Mouse (Mus musculus) CH12.LX (cell line): ENCODE measurements at regions not wholly inside any gene's neighbourhood (a gene's known extent, or its start where the extent isn't known, plus 50 kb on each side); places are given as distances from the start of the nearest gene placed in this dataset.

ENCODE experiments used
- DNase-seq: peaks from one replicate; pipeline ENCODE4 v3.0.0-alpha.2; 2013; ENCODE audit errors: extremely low read depth
- H3K27ac ChIP-seq: 2 replicates; pipeline ENCODE4 v1.5.1; 2012; ENCODE audit warnings: low read depth, mild to moderate bottlenecking, control low read depth, moderate library complexity; ENCODE audit not compliant: insufficient read depth
- H3K27me3 ChIP-seq: replicated peaks from 2 replicates; pipeline ENCODE3; 2012; ENCODE audit warnings: inconsistent platforms
- H3K36me3 ChIP-seq, 2 experiments: replicated peaks in 1 of 2; 2 replicates each; pipeline versions ENCODE3 to v1.6.1; 2012; ENCODE audit warnings: inconsistent platforms in 1 of 2, low read length in 1 of 2, mild to moderate bottlenecking in 1 of 2, mixed read lengths in 1 of 2, moderate library complexity in 1 of 2; ENCODE audit not compliant: control insufficient read depth in 1 of 2, insufficient read depth in 1 of 2
- H3K4me1 ChIP-seq, 2 experiments: 2 replicates each; pipeline ENCODE4 v1.6.1; 2012; ENCODE audit warnings: inconsistent platforms in 1 of 2, moderate library complexity in 1 of 2; ENCODE audit not compliant: insufficient read depth in 2 of 2, control insufficient read depth in 1 of 2
- H3K4me2 ChIP-seq: 2 replicates; pipeline ENCODE4 v1.6.1; 2012; ENCODE audit warnings: low read depth, mild to moderate bottlenecking, control low read depth; ENCODE audit not compliant: poor library complexity, insufficient read depth, severe bottlenecking
- H3K4me3 ChIP-seq, 3 experiments: fragments of 150-350 bp in 1 of 3; sonication (generic) in 1 of 3; replicated peaks in 1 of 3; 2 replicates each; pipeline versions ENCODE3 to v1.5.1; 2011 to 2012; ENCODE audit warnings: low read depth in 2 of 3, low read length in 2 of 3, mild to moderate bottlenecking in 2 of 3, moderate library complexity in 2 of 3, control low read depth in 1 of 3, improper control_type of control experiment in 1 of 3, inconsistent platforms in 1 of 3, mixed read lengths in 1 of 3; ENCODE audit not compliant: poor library complexity in 1 of 3
- H3K79me2 ChIP-seq: replicated peaks from 2 replicates; pipeline ENCODE4 v1.6.1; 2012; ENCODE audit warnings: mild to moderate bottlenecking, moderate library complexity; ENCODE audit not compliant: control insufficient read depth, poor library complexity, insufficient read depth, severe bottlenecking; ENCODE audit errors: extremely low read depth
- H3K9ac ChIP-seq: 2 replicates; pipeline ENCODE4 v1.6.1; 2012; ENCODE audit warnings: low read depth, mild to moderate bottlenecking, control low read depth, moderate library complexity; ENCODE audit not compliant: insufficient read depth
- H3K9me3 ChIP-seq: replicated peaks from 2 replicates; pipeline ENCODE3; 2012; ENCODE audit warnings: low read length, inconsistent platforms, mixed read lengths
- CTCF ChIP-seq, 2 experiments: IDR thresholded peaks in 1 of 2; conservative IDR thresholded peaks in 1 of 2; 2 replicates each; pipeline ENCODE4 v1.5.1; 2011 to 2012; ENCODE audit warnings: low read depth in 2 of 2, low read length in 2 of 2, improper control_type of control experiment in 1 of 2, inconsistent platforms in 1 of 2, mild to moderate bottlenecking in 1 of 2, moderate library complexity in 1 of 2
- E2F4 ChIP-seq: IDR thresholded peaks from 2 replicates; pipeline ENCODE4 v1.6.1; 2011; ENCODE audit warnings: low read depth, low read length, improper control_type of control experiment; ENCODE audit not compliant: insufficient replicate concordance
- GABPA ChIP-seq: IDR thresholded peaks from 2 replicates; pipeline ENCODE4 v1.6.1; 2012; ENCODE audit warnings: low read depth, low read length, improper control_type of control experiment, inconsistent platforms; ENCODE audit not compliant: insufficient replicate concordance
- HCFC1 ChIP-seq: IDR thresholded peaks from 2 replicates; pipeline ENCODE4 v1.6.1; 2012; ENCODE audit warnings: low read depth, mild to moderate bottlenecking, inconsistent platforms, low read length, improper control_type of control experiment
- IRF4 ChIP-seq: IDR thresholded peaks from 2 replicates; pipeline ENCODE4 v1.6.1; 2014; ENCODE audit warnings: low read depth, mild to moderate bottlenecking, inconsistent platforms, low read length, improper control_type of control experiment
- JUN ChIP-seq: IDR thresholded peaks from 2 replicates; pipeline ENCODE4 v1.6.1; 2011; ENCODE audit warnings: low read depth, mild to moderate bottlenecking, low read length, improper control_type of control experiment, moderate library complexity; ENCODE audit not compliant: insufficient read depth
- JUND ChIP-seq: conservative IDR thresholded peaks from 2 replicates; pipeline ENCODE4 v1.6.1; 2011; ENCODE audit warnings: low read depth, low read length, improper control_type of control experiment
- KAT2A ChIP-seq: IDR thresholded peaks from 2 replicates; pipeline ENCODE4 v1.6.1; 2012; ENCODE audit warnings: low read length, improper control_type of control experiment, inconsistent platforms; ENCODE audit not compliant: insufficient replicate concordance
- MAFK ChIP-seq: IDR thresholded peaks from 2 replicates; pipeline ENCODE4 v1.6.1; 2011; ENCODE audit warnings: low read length, improper control_type of control experiment; ENCODE audit not compliant: insufficient replicate concordance
- MAX ChIP-seq: IDR thresholded peaks from 2 replicates; pipeline ENCODE4 v1.6.1; 2011; ENCODE audit warnings: low read length, improper control_type of control experiment
- MAZ ChIP-seq: IDR thresholded peaks from 2 replicates; pipeline ENCODE4 v1.6.1; 2012; ENCODE audit warnings: low read depth, mild to moderate bottlenecking, inconsistent platforms, low read length, improper control_type of control experiment, moderate library complexity
- MXI1 ChIP-seq: IDR thresholded peaks from 2 replicates; pipeline ENCODE4 v1.6.1; 2011; ENCODE audit warnings: mild to moderate bottlenecking, low read depth, low read length, improper control_type of control experiment
- MYC ChIP-seq: IDR thresholded peaks from 2 replicates; pipeline ENCODE4 v1.6.1; 2011; ENCODE audit warnings: low read depth, mild to moderate bottlenecking, improper control_type of control experiment, low read length
- POLR2AphosphoS2 ChIP-seq: IDR thresholded peaks from 2 replicates; pipeline ENCODE4 v1.6.1; 2011; ENCODE audit warnings: low read depth, low read length, improper control_type of control experiment
- SIN3A ChIP-seq: IDR thresholded peaks from 2 replicates; pipeline ENCODE4 v1.6.1; 2012; ENCODE audit warnings: low read length, improper control_type of control experiment, inconsistent platforms
- SMC3 ChIP-seq: IDR thresholded peaks from 2 replicates; pipeline ENCODE4 v1.6.1; 2011; ENCODE audit warnings: low read depth, low read length, improper control_type of control experiment
- TBP ChIP-seq: conservative IDR thresholded peaks from 2 replicates; pipeline ENCODE4 v1.6.1; 2011; ENCODE audit warnings: low read depth, low read length, improper control_type of control experiment
- TCF12 ChIP-seq: IDR thresholded peaks from 2 replicates; pipeline ENCODE4 v1.6.1; 2014; ENCODE audit warnings: low read depth, mild to moderate bottlenecking, inconsistent platforms, low read length, improper control_type of control experiment
- USF1 ChIP-seq: IDR thresholded peaks from 2 replicates; pipeline ENCODE4 v1.6.1; 2014; ENCODE audit warnings: low read depth, mild to moderate bottlenecking, inconsistent platforms, low read length, improper control_type of control experiment
- ZKSCAN1 ChIP-seq: IDR thresholded peaks from 2 replicates; pipeline ENCODE4 v1.6.1; 2012; ENCODE audit warnings: low read depth, inconsistent platforms, low read length, improper control_type of control experiment, borderline replicate concordance
- dilution Hi-C: fragments of 300-500 bp; cut with MboI; formaldehyde crosslinking; loops from 2 replicates; pipeline ENCODE4 v1.14.3; 2020; ENCODE audit warnings: low sequenced_read_pairs; ENCODE audit not compliant: extremely low pct_unique_long_range_greater_than_20kb, extremely low pct_ligation_motif_present
- in situ Hi-C: fragments of 300-500 bp; cut with MboI; formaldehyde crosslinking; loops from 3 replicates; pipeline ENCODE4 v1.14.3; 2019; ENCODE audit warnings: low sequenced_read_pairs, low pct_ligation_motif_present, low pct_unique_long_range_greater_than_20kb, mixed read lengths

GRCm38 (mm10) chr7:111230630-111231029 lies 147.8 kb upstream of the Eif4g2 start:
- in situ Hi-C loops (no loop called here), dilution Hi-C loops (no loop called here)
- Histone ChIP-seq H3K36me3 (no peaks in the 10 kb centered on the region), H3K27me3 (no peaks in the 10 kb centered on the region), H3K4me3 (no peak overlapping the region), H3K9ac (no peak overlapping the region), H3K79me2 (no peaks in the 10 kb centered on the region; the same call in 1 of the 2 replicates), H3K9me3 (no peaks in the 10 kb centered on the region), H3K4me2 (no peak overlapping the region), H3K4me1 (peaks cover 0 to 5% of the 10 kb centered on the region in 2 experiments; a peak in 1 of 4 replicates), H3K27ac (no peak overlapping the region)
- TF ChIP-seq USF1: no peak
- no peak for TF ChIP-seq JUN
- TF ChIP-seq CTCF (conservative IDR thresholded peaks at IDR 0.05 in 1 of 2, IDR thresholded peaks at IDR 0.05 in 1 of 2; ENCODE audit: low read depth in 2 of 2, low read length in 2 of 2): no peak
- no peak for TF ChIP-seq HCFC1
- TF ChIP-seq POLR2AphosphoS2: no peak
- TF ChIP-seq MAX: no peak
- no peak for TF ChIP-seq IRF4
- TF ChIP-seq SIN3A: no peak
- no peak for TF ChIP-seq JUND
- no peak for TF ChIP-seq MAFK
- DNase-seq: no peak

- Histone ChIP-seq H3K4me3 (no peak overlapping the region), H3K27ac (no peak overlapping the region), H3K27me3 (no peaks in the 10 kb centered on the region), H3K36me3 (no peaks in the 10 kb centered on the region), H3K79me2 (no peaks in the 10 kb centered on the region; the same call in 1 of the 2 replicates), H3K9ac (no peak overlapping the region), H3K4me1 (peaks cover 0 to 5% of the 10 kb centered on the region in 2 experiments; a peak in 1 of 4 replicates), H3K4me2 (no peak overlapping the region), H3K9me3 (peaks cover 3% of the 10 kb centered on the region)
- DNase-seq: no peak
- dilution Hi-C loops: no loop called here
- in situ Hi-C loops: no loop called here
- TF ChIP-seq MXI1 (no peak), TBP (no peak), MAFK (no peak), TCF12 (no peak), GABPA (no peak), SIN3A (no peak), ZKSCAN1 (no peak), MYC (no peak), USF1 (no peak), SMC3 (no peak), KAT2A (no peak), E2F4 (no peak), MAZ (no peak)
These were observed 144.3 kb upstream of the Eif4g2 start for GRCm38 (mm10) chr7:111227082-111227481.
